Mouse (Mus musculus) limb, embryonic 13.5 days (tissue): ENCODE measurements around the gene Sh2d3c. TPM values are rescaled to one million over a fixed set of nuclear protein-coding genes. Genes with fewer than 3 reads are reported as not detected.

Experiments
- ATAC-seq: fragments of 200-750 bp; cut with Nextera tagmentation; 2 replicates; pipeline ENCODE4 v1.8.0; 2017; ENCODE audit warnings: low read depth, moderate number of reproducible peaks, moderate TSS enrichment; ENCODE audit not compliant: low FRiP score
- H3K27ac ChIP-seq: fragments of 300-500 bp; sonication (generic); 2 replicates; pipeline ENCODE4 v1.5.1; 2015; ENCODE audit warnings: inconsistent platforms, mild to moderate bottlenecking, moderate library complexity
- H3K27me3 ChIP-seq: fragments of 300-500 bp; sonication (generic); 2 replicates; pipeline ENCODE4 v1.6.1; 2015; ENCODE audit warnings: mild to moderate bottlenecking, inconsistent platforms
- H3K36me3 ChIP-seq: fragments of 300-500 bp; sonication (generic); 2 replicates; pipeline ENCODE4 v1.6.1; 2015; ENCODE audit warnings: inconsistent platforms, mild to moderate bottlenecking, moderate library complexity
- H3K4me1 ChIP-seq: fragments of 300-500 bp; sonication (generic); 2 replicates; pipeline ENCODE4 v1.6.1; 2015; ENCODE audit warnings: inconsistent platforms
- H3K4me2 ChIP-seq: fragments of 300-500 bp; sonication (generic); replicated peaks from 2 replicates; pipeline ENCODE4 v1.6.1; 2015; ENCODE audit warnings: inconsistent platforms, mild to moderate bottlenecking, moderate library complexity
- H3K4me3 ChIP-seq: fragments of 300-500 bp; sonication (generic); 2 replicates; pipeline ENCODE4 v1.5.1; 2015; ENCODE audit warnings: moderate library complexity, mild to moderate bottlenecking, inconsistent platforms
- H3K9ac ChIP-seq: fragments of 300-500 bp; sonication (generic); 2 replicates; pipeline ENCODE4 v1.6.1; 2015; ENCODE audit warnings: mild to moderate bottlenecking, inconsistent platforms
- H3K9me3 ChIP-seq: fragments of 300-500 bp; sonication (generic); 2 replicates; pipeline ENCODE4 v1.6.1; 2016; ENCODE audit warnings: inconsistent platforms
- WGBS: fragments of 180-500 bp; shearing (Covaris S2); methylation state at CpG from one replicate; pipeline ENCODE4 v1.1.7; 2015; 5-methylcytosine and 5-hydroxymethylcytosine counted together
- polyA plus RNA-seq: library from polyadenylated mRNA; unstranded; fragments of >200 nt; fragmentation: Nextera tagmentation; extraction: Ambion mirVana; gene quantifications from 2 replicates; pipeline ENCODE4 v1.2.1, GENCODE M21; 2015

The Sh2d3c gene
- polyA plus RNA-seq, 1 experiment from 2014 or later, result 22.9 TPM

- H3K27me3 ChIP-seq, result no peaks in the 10 kb centered on the region
- ATAC-seq, result no peak
- no peaks in the 10 kb centered on the region for H3K4me1 ChIP-seq
- H3K4me2 ChIP-seq, result no peak overlapping the region
- H3K36me3 ChIP-seq, result peaks cover 61% of the 10 kb centered on the region
- no peak overlapping the region for H3K4me3 ChIP-seq
- WGBS, result 93% methylated on average over 8 of the region's 8 CpGs
- H3K9ac ChIP-seq, result no peak overlapping the region
- H3K9me3 ChIP-seq, result no peaks in the 10 kb centered on the region
- no peak overlapping the region for H3K27ac ChIP-seq
Observed at GRCm38 (mm10) chr2:32703046-32703445, 17.8 kb upstream of the Sh2d3c start.

GRCm38 (mm10) chr2:32704021-32704421 lies 16.8 kb upstream of the Sh2d3c start, which contains the start of gene Fpgs:
TSS of gene Fpgs (minus strand) at chr2:32704145.
- Histone ChIP-seq H3K9me3 (no peaks in the 10 kb centered on the region), H3K4me3 (no peak within 1 kb of the TSS), H3K4me1 (no peaks in the 10 kb centered on the region), H3K36me3 (peaks cover 71% of the 10 kb centered on the region), H3K9ac (no peak within 1 kb of the TSS), H3K4me2 (no peak within 1 kb of the TSS), H3K27ac (no peak within 1 kb of the TSS), H3K27me3 (no peaks in the 10 kb centered on the region)
- 75% methylated on average over 2 of the region's 2 CpGs for WGBS
- no peak for ATAC-seq

GRCm38 (mm10) chr2:32705018-32705417 lies 15.8 kb upstream of the Sh2d3c start:
- 89% methylated on average over 7 of the region's 7 CpGs for WGBS
- peaks cover 81% of the 10 kb centered on the region for H3K36me3 ChIP-seq
- H3K9me3 ChIP-seq, result no peaks in the 10 kb centered on the region
- H3K4me3 ChIP-seq, result no peak overlapping the region
- H3K4me1 ChIP-seq, result no peaks in the 10 kb centered on the region
- no peak overlapping the region for H3K4me2 ChIP-seq
- no peak overlapping the region for H3K9ac ChIP-seq
- H3K27me3 ChIP-seq, result no peaks in the 10 kb centered on the region
- no peak overlapping the region for H3K27ac ChIP-seq
- ATAC-seq, result no peak

GRCm38 (mm10) chr2:32706971-32707370 lies 13.9 kb upstream of the Sh2d3c start:
- H3K27me3 ChIP-seq, result no peaks in the 10 kb centered on the region
- peak overlapping the region; percentile 45 for H3K9ac ChIP-seq
- WGBS, result 91% methylated on average over 6 of the region's 6 CpGs
- no peak overlapping the region for H3K4me3 ChIP-seq
- peaks cover 96% of the 10 kb centered on the region for H3K36me3 ChIP-seq
- H3K9me3 ChIP-seq, result no peaks in the 10 kb centered on the region
- H3K27ac ChIP-seq, result no peak overlapping the region
- no peak for ATAC-seq
- H3K4me1 ChIP-seq, result peaks cover 8% of the 10 kb centered on the region
- H3K4me2 ChIP-seq, result no peak overlapping the region

- H3K9ac ChIP-seq, result no peak overlapping the region
- no peak overlapping the region for H3K4me2 ChIP-seq
- ATAC-seq, result no peak
- H3K4me1 ChIP-seq, result peaks cover 9% of the 10 kb centered on the region
- no peaks in the 10 kb centered on the region for H3K9me3 ChIP-seq
- H3K27ac ChIP-seq, result no peak overlapping the region
- peaks cover 80% of the 10 kb centered on the region for H3K36me3 ChIP-seq
- H3K27me3 ChIP-seq, result no peaks in the 10 kb centered on the region
- WGBS, result 47% methylated on average over 3 of the region's 3 CpGs
- H3K4me3 ChIP-seq, result no peak overlapping the region
Observed at GRCm38 (mm10) chr2:32708643-32709042, 12.2 kb upstream of the Sh2d3c start.

GRCm38 (mm10) chr2:32709521-32710137 lies 11.2 kb upstream of the Sh2d3c start:
- Histone ChIP-seq H3K4me2 (no peak overlapping the region), H3K4me3 (no peak overlapping the region), H3K9ac (no peak overlapping the region), H3K27ac (no peak overlapping the region), H3K36me3 (peaks cover 70% of the 10 kb centered on the region), H3K9me3 (no peaks in the 10 kb centered on the region), H3K4me1 (peaks cover 19% of the 10 kb centered on the region), H3K27me3 (no peaks in the 10 kb centered on the region)
- 92% methylated on average over 20 of the region's 20 CpGs for WGBS
- ATAC-seq, result no peak

- H3K4me2 ChIP-seq, result no peak overlapping the region
- H3K9me3 ChIP-seq, result no peaks in the 10 kb centered on the region
- peaks cover 62% of the 10 kb centered on the region for H3K36me3 ChIP-seq
- H3K27me3 ChIP-seq, result no peaks in the 10 kb centered on the region
- WGBS, result 88% methylated on average over 5 of the region's 5 CpGs
- no peak overlapping the region for H3K9ac ChIP-seq
- no peak for ATAC-seq
- H3K4me1 ChIP-seq, result peaks cover 21% of the 10 kb centered on the region
- no peak overlapping the region for H3K27ac ChIP-seq
- H3K4me3 ChIP-seq, result no peak overlapping the region
Observed at GRCm38 (mm10) chr2:32710425-32710824, 10.4 kb upstream of the Sh2d3c start.

GRCm38 (mm10) chr2:32711301-32712056 lies 9.4 kb upstream of the Sh2d3c start:
- peak overlapping the region; percentile 97 for H3K27ac ChIP-seq
- peaks cover 51% of the 10 kb centered on the region for H3K36me3 ChIP-seq
- H3K9me3 ChIP-seq, result no peaks in the 10 kb centered on the region
- H3K27me3 ChIP-seq, result no peaks in the 10 kb centered on the region
- 24% methylated on average over 9 of the region's 9 CpGs for WGBS
- H3K4me2 ChIP-seq, result peak overlapping the region; percentile 79
- peak overlapping the region; percentile 89 for H3K9ac ChIP-seq
- H3K4me1 ChIP-seq, result peaks cover 21% of the 10 kb centered on the region
- peak overlapping the region; percentile 77 for H3K4me3 ChIP-seq
- ATAC-seq, result no peak

- H3K9me3 ChIP-seq, result no peaks in the 10 kb centered on the region
- peak overlapping the region; percentile 89 for H3K9ac ChIP-seq
- peak overlapping the region; percentile 77 for H3K4me3 ChIP-seq
- H3K36me3 ChIP-seq, result peaks cover 45% of the 10 kb centered on the region
- peaks cover 21% of the 10 kb centered on the region for H3K4me1 ChIP-seq
- peak; percentile 62 for ATAC-seq
- peak overlapping the region; percentile 97 for H3K27ac ChIP-seq
- no peaks in the 10 kb centered on the region for H3K27me3 ChIP-seq
- WGBS, result under 1% methylated on average over 41 of the region's 41 CpGs
- H3K4me2 ChIP-seq, result peak overlapping the region; percentile 79
Observed at GRCm38 (mm10) chr2:32712108-32712551, 8.7 kb upstream of the Sh2d3c start.

- peaks cover 21% of the 10 kb centered on the region for H3K4me1 ChIP-seq
- WGBS, result 2% methylated on average over 37 of the region's 44 CpGs
- peaks cover 41% of the 10 kb centered on the region for H3K36me3 ChIP-seq
- H3K4me2 ChIP-seq, result peak overlapping the region; percentile 79
- no peaks in the 10 kb centered on the region for H3K9me3 ChIP-seq
- peak overlapping the region; percentile 77 for H3K4me3 ChIP-seq
- no peaks in the 10 kb centered on the region for H3K27me3 ChIP-seq
- peak overlapping the region; percentile 89 for H3K9ac ChIP-seq
- peak overlapping the region; percentile 97 for H3K27ac ChIP-seq
- peak; percentile 88 for ATAC-seq
Observed at GRCm38 (mm10) chr2:32712586-32712933, 8.3 kb upstream of the Sh2d3c start.

- H3K9ac ChIP-seq, result peak within 1 kb of the TSS; percentile 89
- ATAC-seq, result peak; percentile 85
- no peaks in the 10 kb centered on the region for H3K9me3 ChIP-seq
- H3K36me3 ChIP-seq, result peaks cover 34% of the 10 kb centered on the region
- H3K27ac ChIP-seq, result peak within 1 kb of the TSS; percentile 97
- H3K4me1 ChIP-seq, result peaks cover 21% of the 10 kb centered on the region
- no peaks in the 10 kb centered on the region for H3K27me3 ChIP-seq
- WGBS, result under 1% methylated on average over 56 of the region's 79 CpGs
- H3K4me3 ChIP-seq, result peak within 1 kb of the TSS; percentile 77
- peak within 1 kb of the TSS; percentile 79 for H3K4me2 ChIP-seq
Observed at GRCm38 (mm10) chr2:32712934-32713817, 7.7 kb upstream of the Sh2d3c start, which contains the start of gene Cdk9. TSS of gene Cdk9 (minus strand) at chr2:32713076.
